Comparison of ENCODE assay signal across 8 mouse cellular contexts in genomic region chr17:83218189-83218588, GRCm38 (mm10). TPM values are rescaled to one million over a fixed set of nuclear protein-coding genes. Genes with fewer than 3 reads are reported as not detected.
DNase-seq lines count a peak whose midpoint lies in the region; ATAC-seq and TF ChIP-seq lines count a peak whose summit lies in the region.
"Had no signal": no experiment of that assay in that cellular context is flagged by ENCODE, and none has a peak within 500 bp of the region (broad histone marks: within the 10 kb centered on the region; RNA-seq: fewer than 3 reads in every experiment).

No protein-coding gene starts in this region.

- H3K36me3 ChIP-seq in lung, embryonic 15.5 days, result peaks cover 20% of the 10 kb centered on the region; the same call in 1 of the 2 replicates
- no peaks in the 10 kb centered on the region for H3K36me3 ChIP-seq in hindbrain, embryonic 11.5 days (ENCODE audit: control insufficient read depth, insufficient read depth, low read length)
- H3K36me3 ChIP-seq in liver, embryonic 15.5 days (replicated peaks), result 0 out of 2 replicates have a peak, but pooled peaks cover 3% of the 10 kb centered on the region
- peaks cover 3% of the 10 kb centered on the region; the same call in 1 of the 2 replicates for H3K36me3 ChIP-seq in stomach, postnatal 0 days (ENCODE audit: control insufficient read depth, insufficient read depth, low read length)

- ATAC-seq in lung, embryonic 15.5 days (ENCODE audit: borderline replicate concordance, extremely low read depth, low FRiP score, low TSS enrichment), result no peak
- ATAC-seq in hindbrain, embryonic 11.5 days (ENCODE audit: low FRiP score), result no peak
- no peak for ATAC-seq in liver, embryonic 15.5 days (ENCODE audit: insufficient read depth)
- no peak for ATAC-seq in stomach, postnatal 0 days (ENCODE audit: low FRiP score, low TSS enrichment)
- ATAC-seq: Patski had no signal

- no peak for TF ChIP-seq CTCF in stomach, postnatal 0 days (IDR thresholded peaks at IDR 0.05; ENCODE audit: low read depth)
- TF ChIP-seq CTCF in layer of hippocampus, adult 2 months (conservative IDR thresholded peaks at IDR 0.05), result no peak

- no peak for TF ChIP-seq EP300 in stomach, postnatal 0 days (optimal IDR thresholded peaks at IDR 0.05)

- H3K4me1 ChIP-seq in lung, embryonic 15.5 days, result peaks cover 52% of the 10 kb centered on the region
- peaks cover 19% of the 10 kb centered on the region for H3K4me1 ChIP-seq in hindbrain, embryonic 11.5 days (replicated peaks; ENCODE audit: control insufficient read depth, insufficient read depth, low read length)
- H3K4me1 ChIP-seq in liver, embryonic 15.5 days (replicated peaks), result peaks cover 31% of the 10 kb centered on the region
- H3K4me1 ChIP-seq in stomach, postnatal 0 days (replicated peaks; ENCODE audit: control insufficient read depth, insufficient read depth), result peaks cover 9% of the 10 kb centered on the region; the same call in 1 of the 2 replicates

- H3K9me3 ChIP-seq in lung, embryonic 15.5 days, result no peaks in the 10 kb centered on the region
- no peaks in the 10 kb centered on the region for H3K9me3 ChIP-seq in hindbrain, embryonic 11.5 days (ENCODE audit: control insufficient read depth, low read length)
- H3K9me3 ChIP-seq in liver, embryonic 15.5 days (replicated peaks), result no peaks in the 10 kb centered on the region
- H3K9me3 ChIP-seq in stomach, postnatal 0 days (ENCODE audit: control insufficient read depth, low read length), result no peaks in the 10 kb centered on the region

- peak overlapping the region; percentile 94 for H3K4me3 ChIP-seq in lung, embryonic 15.5 days
- peak overlapping the region; percentile 76 for H3K4me3 ChIP-seq in hindbrain, embryonic 11.5 days (ENCODE audit: low read depth, low read length)
- no peak overlapping the region; the same call in 1 of the 2 replicates for H3K4me3 ChIP-seq in liver, embryonic 15.5 days (replicated peaks)
- peak overlapping the region; percentile 84 for H3K4me3 ChIP-seq in stomach, postnatal 0 days (ENCODE audit: low read depth, low read length)
- H3K4me3 ChIP-seq in layer of hippocampus, adult 2 months, result no peak overlapping the region

- no peak for DNase-seq in lung, postnatal 14 days
- no peak for DNase-seq in hindbrain, embryonic 11.5 days (ENCODE audit: low spot score)
- DNase-seq in stomach, postnatal 0 days (ENCODE audit: low spot score), result no peak
- DNase-seq in layer of hippocampus, adult 2 months (ENCODE audit: low spot score in 2 of 2), result no peak
- no peak for DNase-seq in thymus, postnatal 0 days (ENCODE audit: low spot score)

- WGBS in lung, embryonic 15.5 days, result 20% methylated on average over 2 of the region's 2 CpGs
- WGBS in hindbrain, embryonic 11.5 days, result 14% methylated on average over 2 of the region's 2 CpGs
- WGBS in liver, embryonic 15.5 days (ENCODE audit: insufficient replicate concordance), result 30% methylated on average over 2 of the region's 2 CpGs
- 14% methylated on average over 2 of the region's 2 CpGs for WGBS in stomach, postnatal 0 days

- H3K4me2 ChIP-seq in lung, embryonic 15.5 days, result peak overlapping the region; percentile 92
- H3K4me2 ChIP-seq in hindbrain, embryonic 11.5 days (replicated peaks; ENCODE audit: low read depth, low read length), result peak overlapping the region; percentile 89
- H3K4me2 ChIP-seq in liver, embryonic 15.5 days, result peak overlapping the region; percentile 63
- peak overlapping the region; percentile 93 for H3K4me2 ChIP-seq in stomach, postnatal 0 days (replicated peaks; ENCODE audit: low read depth)

- no peaks in the 10 kb centered on the region for H3K27me3 ChIP-seq in lung, embryonic 15.5 days
- H3K27me3 ChIP-seq in hindbrain, embryonic 11.5 days (ENCODE audit: control insufficient read depth, insufficient read depth, low read length), result peaks cover 2% of the 10 kb centered on the region; the same call in 1 of the 2 replicates
- H3K27me3 ChIP-seq in liver, embryonic 15.5 days, result peaks cover 45% of the 10 kb centered on the region
- H3K27me3 ChIP-seq in stomach, postnatal 0 days (ENCODE audit: control insufficient read depth, insufficient read depth, low read length), result no peaks in the 10 kb centered on the region
- H3K27me3 ChIP-seq: Patski had no signal

- H3K27ac ChIP-seq in lung, embryonic 15.5 days, result no peak overlapping the region
- no peak overlapping the region for H3K27ac ChIP-seq in hindbrain, embryonic 11.5 days (ENCODE audit: low read depth, low read length)
- H3K27ac ChIP-seq in liver, embryonic 15.5 days (replicated peaks), result no peak overlapping the region
- H3K27ac ChIP-seq in stomach, postnatal 0 days (replicated peaks), result peak overlapping the region; percentile 90
- no peak overlapping the region for H3K27ac ChIP-seq in layer of hippocampus, adult 2 months

- peak overlapping the region; percentile 93 for H3K9ac ChIP-seq in lung, embryonic 15.5 days
- peak overlapping the region; percentile 42; the same call in 1 of the 2 replicates for H3K9ac ChIP-seq in hindbrain, embryonic 11.5 days (ENCODE audit: low read depth, low read length)
- H3K9ac ChIP-seq in liver, embryonic 15.5 days, result no peak overlapping the region
- H3K9ac ChIP-seq in stomach, postnatal 0 days (ENCODE audit: low read length), result peak overlapping the region; percentile 94

RNA-seq across cellular contexts. Expression of gene Pkdcc, which starts 3.1 kb away (rescaled TPM):
- polyA plus RNA-seq in lung, embryonic 15.5 days (2015; fragmentation: Nextera tagmentation; extraction: Ambion mirVana), result 13.3 and 13.4 TPM in 2 replicates
- polyA plus RNA-seq in hindbrain, embryonic 11.5 days (2014; fragmentation: Nextera tagmentation; extraction: Ambion mirVana), result 9.6 and 10.8 TPM in 2 replicates
- polyA plus RNA-seq in liver, embryonic 15.5 days (2015; fragmentation: Nextera tagmentation; extraction: Ambion mirVana), result 2.8 and 4.1 TPM in 2 replicates
- polyA plus RNA-seq in stomach, postnatal 0 days (2015; fragmentation: Nextera tagmentation; extraction: Ambion mirVana), result 10.3 and 14.1 TPM in 2 replicates
- total RNA-seq in layer of hippocampus, adult 2 months (2021), result 10 to 100 TPM; 12.6 to 15.3 TPM
- 12.5 and 13.1 TPM in 2 replicates for polyA plus RNA-seq in thymus, postnatal 0 days (2015; fragmentation: Nextera tagmentation; extraction: Ambion mirVana)

Comparison
In these comparisons a context has a peak if more than half of its experiments do, and no peak if none do; other contexts are left out.
1. H3K4me3 ChIP-seq: peak in lung, embryonic 15.5 days (single experiment), hindbrain, embryonic 11.5 days (single experiment) and stomach, postnatal 0 days (single experiment); none in liver, embryonic 15.5 days (single experiment) and layer of hippocampus, adult 2 months (single experiment).
2. Peak in every context shown above with its lines, with median percentiles within 50 percentile points of each other: H3K4me2 ChIP-seq.